Mouse (Mus musculus) testis, adult 2 months (tissue): ENCODE data around the gene Fxyd1.

Experiments
- CTCF ChIP-seq: fragments of 200-500 bp; IDR thresholded peaks from 2 replicates; pipeline ENCODE4 v1.5.1; 2012; ENCODE audit warnings: low read depth, mild to moderate bottlenecking, inconsistent platforms, low read length, moderate library complexity; ENCODE audit not compliant: control insufficient read depth, insufficient read depth, insufficient replicate concordance
- POLR2A ChIP-seq: fragments of 200-500 bp; IDR thresholded peaks from 2 replicates; pipeline ENCODE4 v1.6.1; 2012; ENCODE audit warnings: low read depth, mild to moderate bottlenecking, inconsistent platforms, low read length, moderate library complexity; ENCODE audit not compliant: control insufficient read depth

DNA sequence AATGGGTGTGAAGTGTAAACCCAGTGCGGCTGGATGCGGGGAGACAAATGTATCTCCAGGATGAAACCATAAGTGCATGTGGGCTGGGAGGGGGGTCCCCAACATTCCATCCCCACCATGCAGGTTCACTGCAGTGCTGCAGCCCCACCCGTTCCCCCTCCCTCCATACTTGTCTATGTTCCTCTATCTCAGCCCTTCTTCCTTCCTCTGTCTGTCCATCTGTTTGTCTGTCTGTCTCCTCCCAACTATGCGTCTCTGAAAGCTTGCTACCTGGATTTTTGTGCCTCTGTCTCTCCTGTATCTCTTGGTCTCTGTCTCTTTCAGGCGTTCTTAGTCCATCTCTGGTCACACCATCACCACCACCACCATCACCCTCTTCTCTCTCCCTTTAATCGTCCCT, 6.5 kb downstream of the Fxyd1 start:
- TF ChIP-seq POLR2A (no peak), CTCF (no peak)
